Mouse (Mus musculus) cerebellum, postnatal 36 days (tissue): ENCODE measurements around the gene Zfp977.
"Not testable (repeated sequence)": the region's sequence is repeated elsewhere in the genome, so short reads cannot be mapped to it uniquely, and the experiment has no call there.

Source experiments
- DNase-seq, 2 experiments: peaks; one replicate each; pipeline ENCODE4 v3.0.0; 2021 to 2022; ENCODE audit warnings: mixed read lengths in 2 of 2

Gene Zfp977

DNA sequence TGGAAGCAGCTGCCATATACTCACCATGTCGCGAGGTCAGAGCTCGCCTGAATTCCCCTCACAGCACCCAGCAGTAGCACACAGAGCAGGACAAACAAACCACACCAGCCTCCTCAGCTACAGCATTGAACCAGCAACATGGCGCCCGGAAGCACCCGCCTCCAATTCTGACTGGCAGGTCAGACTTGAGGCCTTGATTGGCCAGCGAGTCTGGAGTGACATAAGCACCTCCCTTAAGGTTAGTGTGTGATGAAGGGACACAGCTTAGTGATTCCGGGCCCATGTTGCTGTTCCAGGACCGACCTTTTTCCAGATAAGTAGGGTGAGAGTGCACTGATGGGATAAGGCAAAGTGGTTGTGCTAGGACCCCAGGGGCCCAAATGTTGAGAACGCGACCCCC is at the start of gene Zfp977:
Zfp977 (minus strand) TSS at position 135 of the 400 bp plus-strand sequence.
- DNase-seq = not testable (repeated sequence)

DNA sequence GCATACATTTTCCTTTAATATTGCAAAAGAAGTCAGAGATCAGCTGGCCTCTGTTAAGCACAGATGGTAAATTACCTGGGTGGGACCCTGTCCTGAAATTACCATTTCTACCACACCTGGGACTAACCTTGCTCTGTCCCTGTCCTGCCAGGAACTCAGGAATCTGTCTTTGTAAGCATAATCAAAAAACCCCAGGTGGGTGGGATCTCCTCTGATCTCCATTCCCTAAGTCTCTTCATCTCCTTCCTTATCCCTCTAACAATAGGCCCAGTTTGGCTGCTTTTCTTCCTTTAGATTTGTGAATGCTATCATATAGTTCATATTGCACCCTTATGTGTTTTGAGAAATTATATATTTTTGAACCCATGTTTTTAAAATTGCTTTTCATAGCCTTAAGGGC is 38.7 kb upstream of the Zfp977 start:
- DNase-seq = not testable (repeated sequence)

DNA sequence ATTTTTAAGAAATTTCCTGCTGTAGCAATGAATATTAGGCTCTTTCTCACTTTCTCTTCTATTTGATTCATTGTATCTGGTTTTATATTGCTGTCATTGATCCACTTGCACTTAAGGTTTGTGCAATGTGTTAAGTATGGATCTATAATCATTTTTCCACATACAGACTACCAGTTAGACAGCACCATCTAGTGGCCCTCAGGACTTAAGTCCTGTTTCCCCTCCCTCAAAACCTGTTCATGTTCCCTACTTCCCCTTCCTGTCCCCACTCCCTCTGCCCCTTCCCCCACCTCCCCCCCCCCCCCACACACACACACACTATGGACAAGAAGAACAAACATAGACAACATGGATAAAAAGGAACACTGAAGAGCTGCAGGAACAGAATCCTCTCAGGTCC is 3.3 kb upstream of the Zfp977 start:
- not testable (repeated sequence) for DNase-seq

GRCm38 (mm10) chr7:42591311-42591710 is 1.0 kb downstream of the Zfp977 start:
- not testable (repeated sequence) for DNase-seq

GRCm38 (mm10) chr7:42578488-42578887 is 13.9 kb downstream of the Zfp977 start, which contains the start of gene Gm21028:
Gene Gm21028, minus strand, starts transcription at chr7:42578588.
- DNase-seq = no peak

DNA sequence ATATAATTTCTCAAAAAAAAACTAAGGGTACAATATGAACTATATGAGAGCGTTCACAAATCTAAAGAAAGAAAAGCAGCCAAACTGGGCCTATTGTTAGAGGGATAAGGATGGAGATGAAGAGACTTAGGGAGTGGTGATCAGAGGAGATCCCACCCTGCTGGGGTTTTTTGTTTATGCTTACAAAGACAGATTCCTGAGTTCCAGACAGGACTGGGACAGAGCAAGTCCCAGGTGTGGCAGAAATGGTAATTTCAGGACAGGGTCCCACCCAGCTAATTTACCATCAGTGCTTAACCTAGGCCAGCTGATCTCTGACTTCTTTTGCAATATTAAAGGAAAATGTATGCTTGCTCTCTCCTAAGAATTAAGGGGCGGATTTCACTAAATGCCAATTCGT is 40.6 kb downstream of the Zfp977 start:
- no peak for DNase-seq
